Mouse (Mus musculus) gastrocnemius, postnatal 10 days (tissue): ENCODE results near the gene Osbpl8. TPM values are rescaled to one million over a fixed set of nuclear protein-coding genes. Genes with fewer than 3 reads are reported as not detected.

ENCODE experiments used
- DNase-seq: peaks from one replicate; pipeline ENCODE4 v3.0.0; 2021; ENCODE audit warnings: mixed read lengths
- total RNA-seq, 2 experiments: library from RNA; stranded (reverse); gene quantifications; 2 replicates each; pipeline ENCODE4 v1.2.3; 2021

Gene Osbpl8
- total RNA-seq, 2 experiments from 2014 or later: 17.5 to 20.2 TPM

- no peak for DNase-seq
Observed at GRCm38 (mm10) chr10:111149761-111150160, 14.8 kb upstream of the Osbpl8 start.

DNA sequence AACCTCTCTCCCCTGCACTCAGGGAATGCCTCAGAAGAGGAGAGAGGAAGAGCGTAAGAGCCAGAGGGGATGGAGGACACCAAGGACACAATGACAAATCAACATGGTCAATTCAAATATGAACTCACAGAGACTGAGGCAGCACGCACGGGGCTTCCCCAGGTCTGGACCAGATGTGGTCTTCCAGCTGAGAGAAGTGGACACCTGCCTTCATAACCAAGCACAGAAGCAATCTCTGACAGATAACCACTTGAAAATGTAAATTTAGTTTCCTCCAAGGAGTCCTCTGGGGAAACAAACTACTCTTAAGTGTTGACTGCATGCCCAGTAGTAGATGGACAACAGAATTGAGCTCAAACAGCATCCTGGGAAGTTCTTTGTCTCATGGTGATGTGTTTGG lies 9.5 kb upstream of the Osbpl8 start:
- DNase-seq: no peak

- DNase-seq: no peak
Observed at GRCm38 (mm10) chr10:111155571-111155970, 9.0 kb upstream of the Osbpl8 start.

DNA sequence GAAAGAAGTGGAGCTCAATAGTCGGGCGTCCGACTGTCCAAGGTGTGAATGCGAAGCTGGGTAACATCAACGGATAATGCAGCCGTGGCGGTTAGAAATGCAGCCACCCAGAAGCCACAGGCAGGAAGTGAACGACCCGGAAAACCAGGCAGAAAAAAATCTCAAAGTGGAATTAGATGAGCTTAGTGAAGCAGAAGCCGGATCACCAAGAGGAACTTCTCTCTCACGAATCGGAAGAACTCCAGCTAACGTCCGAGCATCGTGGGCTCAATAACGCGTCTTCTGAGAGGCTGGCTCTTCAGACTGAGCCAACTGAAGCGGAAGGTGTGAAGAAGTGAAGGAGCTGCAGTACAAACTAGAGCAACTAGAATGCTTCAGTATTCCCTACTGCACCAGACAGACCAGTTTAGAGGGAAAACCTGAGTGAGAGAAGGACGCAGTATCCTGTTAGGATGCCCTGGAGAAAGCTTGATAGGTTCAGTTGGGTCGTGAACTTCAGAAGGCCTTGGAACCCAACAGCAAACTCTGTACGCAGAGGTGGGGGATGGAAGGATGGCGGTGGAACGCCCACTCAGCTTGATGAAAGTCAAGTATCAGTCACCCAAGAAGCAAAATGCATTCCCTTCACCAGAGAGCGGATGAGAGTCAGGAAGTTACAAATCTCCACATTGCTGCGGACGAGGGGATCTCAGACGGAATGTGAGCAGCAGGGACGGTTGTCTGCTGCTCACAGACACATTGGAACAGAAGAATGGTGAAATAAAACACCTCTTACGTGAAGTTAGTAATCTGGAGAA lies 8.0 kb upstream of the Osbpl8 start:
- DNase-seq: no peak

GRCm38 (mm10) chr10:111157241-111157659 lies 7.3 kb upstream of the Osbpl8 start:
- no peak for DNase-seq

GRCm38 (mm10) chr10:111159789-111160522 lies 4.6 kb upstream of the Osbpl8 start:
- DNase-seq: no peak

DNA sequence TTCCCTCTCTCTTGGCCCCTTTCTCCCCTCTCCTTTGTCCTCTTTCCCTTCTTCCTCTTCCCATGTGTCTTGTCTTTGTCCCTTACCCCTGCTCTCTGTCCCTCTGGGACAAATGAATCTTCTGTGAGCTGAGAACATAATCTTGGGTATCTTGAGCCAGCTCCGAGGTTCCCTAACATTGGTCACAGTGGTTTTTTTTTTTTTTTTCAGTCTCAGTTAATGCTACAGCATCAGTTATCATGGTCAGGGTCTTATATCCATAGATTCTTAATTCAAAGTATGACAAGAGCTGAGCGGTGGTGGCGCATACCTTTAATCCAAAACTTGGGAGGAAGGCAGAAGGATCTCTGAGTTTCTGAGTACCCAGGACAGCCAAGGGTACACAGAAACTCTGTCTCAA lies 4.0 kb upstream of the Osbpl8 start:
- no peak for DNase-seq

GRCm38 (mm10) chr10:111161373-111161772 lies 3.2 kb upstream of the Osbpl8 start:
- DNase-seq: no peak

DNA sequence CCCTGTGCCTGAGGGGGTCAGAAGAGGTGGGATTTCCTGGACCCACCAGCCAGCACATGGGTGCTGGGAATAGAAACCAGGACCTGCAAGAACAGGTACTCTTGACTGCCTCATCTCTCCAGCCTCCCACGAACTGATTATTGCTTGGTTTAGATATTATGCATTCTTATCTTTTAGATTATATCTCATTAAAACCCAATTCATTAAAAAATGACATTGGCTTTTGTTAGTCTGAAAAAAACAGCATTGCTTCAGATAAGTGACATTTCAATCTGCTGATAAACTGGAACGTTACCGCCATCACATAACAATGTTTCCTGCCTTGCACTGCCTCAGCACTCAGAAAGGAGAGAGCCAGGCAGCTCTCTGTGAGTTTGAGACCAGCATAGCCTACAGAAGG lies 1.5 kb upstream of the Osbpl8 start:
- DNase-seq: no peak

GRCm38 (mm10) chr10:111163601-111164240 lies 831 bp upstream of the Osbpl8 start:
- no peak for DNase-seq

DNA sequence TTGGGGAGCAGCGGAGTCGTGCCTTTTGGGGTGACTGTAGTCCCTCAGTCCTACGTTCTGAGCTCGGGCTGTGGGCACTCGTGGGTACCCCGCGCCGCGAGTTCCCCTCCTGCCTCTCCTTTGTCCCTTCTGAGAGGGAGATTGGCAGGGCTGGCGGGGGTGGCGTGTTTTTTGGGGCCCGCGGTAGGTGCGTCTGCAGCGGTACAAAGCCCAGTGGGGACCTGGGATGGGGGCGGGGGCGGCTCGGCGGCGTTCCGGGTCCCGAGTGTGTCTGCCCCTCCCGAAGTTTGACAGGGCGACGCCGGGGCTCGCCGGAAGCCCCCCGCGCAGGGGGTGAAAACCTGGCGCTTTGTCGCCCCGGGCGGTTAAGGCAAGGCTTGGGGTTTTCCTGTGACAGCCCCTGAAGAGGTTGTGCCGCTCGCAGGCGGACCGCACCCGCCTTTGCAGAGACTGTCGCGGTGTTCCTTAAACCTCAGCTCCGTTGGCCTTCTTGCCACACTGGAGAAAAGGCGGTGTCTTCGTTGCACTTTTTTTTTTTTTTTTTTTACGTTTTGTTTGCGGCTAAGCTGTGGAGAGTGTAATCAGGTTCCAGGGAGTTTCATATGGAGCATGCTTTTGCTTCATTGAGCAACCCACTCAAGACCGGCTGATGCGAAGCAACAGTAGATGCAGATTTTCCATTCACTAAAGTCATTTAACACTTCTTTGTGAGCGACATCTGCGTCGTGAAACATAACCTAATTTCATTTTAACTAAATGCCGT lies 848 bp downstream of the Osbpl8 start:
- DNase-seq: peak; percentile 55

- no peak for DNase-seq
Observed at GRCm38 (mm10) chr10:111166057-111166841, 1.7 kb downstream of the Osbpl8 start.

DNA sequence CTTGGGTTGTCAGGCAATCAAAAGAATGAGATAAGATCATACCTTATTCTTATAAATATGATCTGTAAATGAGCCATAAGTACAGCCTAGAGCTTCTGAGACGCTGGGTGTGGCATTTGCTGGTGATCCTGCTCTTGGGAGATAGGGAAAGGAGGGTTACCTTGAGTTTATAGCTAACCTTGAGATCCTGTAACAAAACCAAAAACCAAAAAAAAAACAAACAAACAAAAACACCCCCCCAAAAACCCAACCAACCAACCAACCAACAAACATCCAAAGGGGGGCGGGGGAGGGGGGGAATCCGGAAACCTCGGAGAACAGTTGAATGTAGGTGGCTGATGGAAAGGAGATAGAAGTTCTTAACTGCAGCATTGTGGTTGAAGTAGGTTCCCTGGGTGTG lies 2.9 kb downstream of the Osbpl8 start:
- no peak for DNase-seq

DNA sequence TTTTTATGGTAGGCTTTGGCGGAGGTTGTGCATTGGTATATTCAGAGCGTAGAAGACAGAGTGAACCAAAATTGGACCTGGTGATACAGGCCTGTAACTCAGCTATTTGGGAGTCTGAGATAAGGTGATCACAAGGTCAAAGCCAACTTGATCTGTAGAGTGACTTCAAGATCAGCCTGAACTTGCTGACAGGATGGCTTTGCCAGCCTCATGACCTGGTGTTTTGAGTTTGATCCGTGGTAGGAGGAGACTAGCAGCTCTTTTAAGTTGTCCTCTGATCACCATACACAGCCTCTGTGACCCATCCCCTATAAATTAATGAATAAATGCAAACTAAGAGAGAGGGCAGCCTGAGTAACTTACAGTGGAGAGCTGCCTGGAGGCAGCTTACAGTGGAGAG lies 3.8 kb downstream of the Osbpl8 start:
- DNase-seq: no peak

DNA sequence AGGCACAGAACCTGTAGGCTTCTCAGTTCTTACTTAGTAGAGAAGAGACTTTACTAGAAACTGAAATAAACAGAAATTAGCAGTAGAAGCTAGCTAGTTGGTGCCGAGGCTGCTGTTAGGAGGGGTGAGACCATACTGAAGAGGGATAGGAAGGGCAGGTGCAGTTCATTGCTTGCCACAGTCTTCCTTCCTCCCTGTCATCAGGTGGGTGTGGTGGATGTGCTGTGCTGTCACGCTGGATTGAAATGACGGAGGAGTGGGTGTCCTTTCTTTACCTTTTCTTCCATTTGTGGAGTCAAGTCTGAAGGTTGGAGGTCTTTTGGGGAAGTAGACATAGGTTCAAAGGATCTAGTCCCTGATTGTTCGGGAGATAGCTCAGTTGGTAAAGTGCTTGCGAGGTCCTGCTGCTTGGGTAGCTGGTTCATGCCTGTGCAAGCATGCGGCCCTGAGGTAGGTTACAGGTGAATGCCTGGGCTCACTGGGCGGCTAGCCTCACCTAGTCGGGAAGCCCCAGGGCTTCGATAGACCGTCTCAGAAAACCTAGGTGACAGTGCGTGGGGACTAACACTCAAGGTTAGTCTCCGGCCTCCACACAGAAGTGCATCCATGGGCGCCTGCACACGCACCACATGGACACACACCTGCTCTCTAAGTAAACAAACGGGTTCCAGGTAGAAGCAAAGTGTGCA lies 6.8 kb downstream of the Osbpl8 start:
- no peak for DNase-seq

DNA sequence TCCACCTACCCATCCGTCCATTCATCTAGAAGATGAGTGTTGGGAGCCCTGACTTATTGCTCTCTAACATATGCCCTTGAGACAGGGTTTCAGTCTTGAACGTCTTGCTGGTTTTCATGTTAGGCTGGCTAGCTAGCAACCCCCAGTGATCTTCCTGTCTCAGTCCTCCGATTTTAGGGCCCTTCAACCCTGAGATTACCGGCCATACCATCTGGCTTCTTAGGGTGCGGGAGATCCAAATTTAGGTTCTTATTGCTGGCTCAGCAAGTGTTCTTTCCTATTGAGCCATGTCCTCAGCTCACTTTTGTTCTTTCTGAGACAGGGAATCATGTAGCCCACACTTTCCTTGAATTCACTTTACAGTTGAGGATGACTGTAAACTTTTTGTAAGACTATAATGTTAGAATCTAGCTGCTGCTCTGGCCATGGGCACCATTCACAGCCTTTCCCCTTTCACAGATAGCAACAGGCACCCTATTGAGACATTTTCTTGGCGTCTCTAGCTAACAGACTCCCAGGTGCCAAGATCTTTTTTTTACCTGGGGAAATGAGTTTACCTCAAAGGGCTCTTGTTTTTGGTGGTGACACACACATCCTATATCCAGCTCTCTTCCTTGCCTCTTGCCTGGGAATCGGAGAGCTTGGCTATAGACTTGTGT lies 9.2 kb downstream of the Osbpl8 start:
- no peak for DNase-seq

GRCm38 (mm10) chr10:111177336-111177735 lies 12.8 kb downstream of the Osbpl8 start:
- no peak for DNase-seq

DNA sequence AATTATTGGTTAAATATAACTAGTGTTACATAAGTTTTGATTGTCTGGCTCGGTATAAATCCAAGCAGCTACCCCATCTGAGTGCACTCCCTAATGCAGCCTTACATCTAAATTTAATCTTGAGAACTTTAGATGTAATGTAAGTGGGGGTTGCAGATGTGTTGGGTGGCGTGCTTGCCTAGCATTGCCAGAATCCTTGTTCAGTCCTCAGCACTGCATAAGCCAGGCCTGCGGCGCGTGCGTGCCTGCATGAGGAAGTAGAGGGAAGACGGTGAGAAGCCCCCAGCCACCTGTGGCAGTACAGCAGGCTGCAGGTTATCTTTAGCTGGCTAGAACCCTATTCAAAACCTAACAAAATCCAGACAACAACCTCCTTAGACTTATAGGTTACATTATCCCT lies 13.5 kb downstream of the Osbpl8 start:
- DNase-seq: no peak

- no peak for DNase-seq
Observed at GRCm38 (mm10) chr10:111180633-111181032, 16.1 kb downstream of the Osbpl8 start.

- peak; percentile 28 for DNase-seq
Observed at GRCm38 (mm10) chr10:111183634-111184270, 19.2 kb downstream of the Osbpl8 start.
